Mouse (Mus musculus) erythroblast, embryonic 14.5 days (primary cell): ENCODE measurements around the gene Krt13.

Experiments
- GATA1 ChIP-seq: IDR thresholded peaks from 2 replicates; pipeline ENCODE4 v1.6.1; 2012; ENCODE audit warnings: low read length, inconsistent platforms, mixed read lengths
- TAL1 ChIP-seq: IDR thresholded peaks from 3 replicates; pipeline ENCODE4 v1.6.1; 2012; ENCODE audit warnings: low read length, inconsistent platforms, mixed read lengths

DNA sequence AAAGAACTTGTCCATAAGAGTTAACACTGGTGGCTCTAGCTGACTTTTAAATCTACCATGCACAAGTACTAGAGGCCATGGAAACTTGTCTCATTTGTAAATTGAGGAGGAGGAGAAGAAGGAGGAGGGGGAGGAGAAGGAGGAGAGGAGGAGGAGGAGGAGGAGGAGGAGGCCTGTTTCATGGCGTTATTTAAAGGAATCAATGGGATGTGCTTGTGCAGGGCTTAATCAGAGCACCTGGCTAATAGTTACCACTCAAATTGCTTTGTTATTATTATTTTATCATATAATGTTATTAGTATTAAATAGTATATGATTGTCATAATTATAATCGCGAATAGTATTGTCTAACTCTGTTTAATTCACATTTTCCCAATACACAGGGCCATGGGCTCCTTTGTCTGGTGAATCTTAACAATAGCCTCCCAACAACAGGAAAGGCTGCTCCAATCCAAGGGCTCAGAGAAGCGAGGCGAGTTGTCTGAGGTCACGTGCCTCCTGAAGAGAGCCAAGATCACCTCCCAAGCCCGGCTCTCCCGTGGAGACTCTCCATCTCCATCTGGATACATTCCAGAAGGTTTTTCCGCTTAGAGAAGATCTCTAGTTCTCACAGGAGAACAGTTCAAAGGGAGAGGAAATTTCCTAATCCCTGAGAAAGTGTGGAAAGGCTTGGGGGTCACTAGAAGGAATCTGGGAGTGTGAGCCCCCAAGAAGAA, 27.4 kb upstream of the Krt13 start, which contains the start of gene Krt19:
- TF ChIP-seq TAL1 (no peak), GATA1 (no peak)
